Mouse (Mus musculus) v-Abl transformed pro-B cells (cell line): ENCODE measurements around the gene Ndufb8.

ENCODE experiments used
- in situ Hi-C, 2 experiments: fragments of 400-800 bp; cut with MboI; formaldehyde crosslinking; loops; one replicate each; pipeline ENCODE4 v1.15.1; 2025; ENCODE audit not compliant: unreplicated experiment in 2 of 2

Gene Ndufb8

GRCm38 (mm10) chr19:44554861-44555590 lies at the start of gene Ndufb8:
Gene Ndufb8 (minus strand): TSS chr19:44555440.
- in situ Hi-C loops = no loop called here

- in situ Hi-C loops = loop anchor here in 1 of 2 experiments (25.0 kb wide), 1 partner anchor 443 kb away; the partner anchor contains the start of genes Pdzd7 and Sfxn3
Observed at GRCm38 (mm10) chr19:44594180-44594579, 38.9 kb upstream of the Ndufb8 start.

- in situ Hi-C loops = loop anchor here in 1 of 2 experiments (25.0 kb wide), 1 partner anchor 446 kb away; the partner anchor contains the start of genes Pdzd7 and Sfxn3
Observed at GRCm38 (mm10) chr19:44591638-44592037, 36.4 kb upstream of the Ndufb8 start.

GRCm38 (mm10) chr19:44590992-44591391 lies 35.8 kb upstream of the Ndufb8 start:
- in situ Hi-C loops = loop anchor here in 1 of 2 experiments (25.0 kb wide), 1 partner anchor 446 kb away; the partner anchor contains the start of genes Pdzd7 and Sfxn3

GRCm38 (mm10) chr19:44589591-44590223 lies 34.5 kb upstream of the Ndufb8 start:
- in situ Hi-C loops = loop anchor here (10.0 to 25.0 kb wide), 3 partner anchors 165 to 448 kb away; partner anchors contain the start of genes Pax2 (in 1 of the 2), Pdzd7 (in 1 of the 2) and Sfxn3 (in 1 of the 2)

DNA sequence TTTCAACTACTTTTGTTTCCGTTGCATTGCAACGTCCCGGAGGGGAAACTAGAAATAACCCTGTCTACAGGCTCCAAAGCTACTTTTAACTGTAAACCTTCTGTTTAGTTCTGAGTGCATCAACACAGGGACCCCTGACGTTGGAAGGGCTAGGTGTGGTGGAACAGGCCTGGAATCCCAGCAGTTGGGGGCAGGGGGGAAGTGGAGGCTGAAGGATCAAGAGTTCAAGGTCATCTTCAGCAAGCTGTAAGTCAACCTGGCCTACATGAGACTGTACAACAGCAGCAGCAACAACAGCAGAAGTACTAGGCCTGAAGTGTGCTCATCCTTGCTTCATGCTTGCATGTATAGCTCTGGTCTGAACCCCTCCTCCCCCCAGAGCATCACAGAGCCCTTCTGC lies 32.8 kb upstream of the Ndufb8 start:
- in situ Hi-C loops = loop anchor here (10.0 to 25.0 kb wide), 3 partner anchors 167 to 449 kb away; partner anchors contain the start of genes Pax2 (in 1 of the 2), Pdzd7 (in 1 of the 2) and Sfxn3 (in 1 of the 2)

GRCm38 (mm10) chr19:44582638-44583309 lies 27.5 kb upstream of the Ndufb8 start:
- in situ Hi-C loops = loop anchor here (5.0 to 25.0 kb wide), 4 partner anchors 172 to 455 kb away; partner anchors contain the start of genes Pax2 (in 1 of the 2), Pdzd7 (in 1 of the 2) and Sfxn3 (in 1 of the 2)

DNA sequence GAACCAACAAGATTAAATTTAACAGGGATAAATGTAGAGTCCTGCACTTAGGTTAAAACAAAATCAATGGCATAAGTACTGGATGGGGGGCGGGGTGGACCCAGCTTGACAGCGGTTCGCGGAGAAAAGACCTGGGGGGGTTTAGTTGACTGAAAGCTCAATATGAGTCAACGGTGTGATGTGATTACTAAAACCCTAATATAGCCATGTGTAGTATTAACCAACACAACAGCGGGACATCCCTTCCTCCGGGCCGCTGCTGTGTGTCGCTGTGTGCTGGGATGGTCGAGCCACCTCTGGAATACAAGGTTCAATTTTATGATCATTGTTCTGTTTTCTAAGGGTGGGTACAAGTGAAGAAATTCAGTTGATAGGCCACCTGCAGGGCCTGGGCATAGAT lies 26.9 kb upstream of the Ndufb8 start:
- in situ Hi-C loops = loop anchor here (5.0 to 25.0 kb wide), 4 partner anchors 173 to 455 kb away; partner anchors contain the start of genes Pax2 (in 1 of the 2), Pdzd7 (in 1 of the 2) and Sfxn3 (in 1 of the 2)

- in situ Hi-C loops = loop anchor here in 1 of 2 experiments (25.0 kb wide), 1 partner anchor 459 kb away; the partner anchor contains the start of genes Pdzd7 and Sfxn3
Observed at GRCm38 (mm10) chr19:44578038-44578437, 22.8 kb upstream of the Ndufb8 start.

DNA sequence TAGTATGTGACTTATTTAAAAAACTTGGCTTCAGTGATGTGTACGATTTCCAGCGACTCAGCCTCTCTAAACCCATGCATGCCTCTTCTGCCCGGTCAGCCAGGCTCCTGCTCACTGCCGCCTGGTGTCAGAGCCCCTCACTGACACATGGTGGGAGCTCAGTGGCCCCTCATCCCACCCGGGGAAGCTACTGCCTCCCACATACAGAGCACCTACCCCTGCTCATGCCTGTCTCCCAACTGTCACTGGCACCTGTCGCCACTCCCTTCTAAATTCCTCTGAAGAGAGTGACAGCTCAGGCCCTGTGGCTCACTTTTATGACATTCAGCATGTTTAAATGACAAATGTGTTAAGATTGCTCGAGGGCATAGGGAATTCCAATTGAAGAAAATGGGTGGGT lies 21.0 kb upstream of the Ndufb8 start:
- in situ Hi-C loops = loop anchor here in 1 of 2 experiments (25.0 kb wide), 1 partner anchor 461 kb away; the partner anchor contains the start of genes Pdzd7 and Sfxn3

DNA sequence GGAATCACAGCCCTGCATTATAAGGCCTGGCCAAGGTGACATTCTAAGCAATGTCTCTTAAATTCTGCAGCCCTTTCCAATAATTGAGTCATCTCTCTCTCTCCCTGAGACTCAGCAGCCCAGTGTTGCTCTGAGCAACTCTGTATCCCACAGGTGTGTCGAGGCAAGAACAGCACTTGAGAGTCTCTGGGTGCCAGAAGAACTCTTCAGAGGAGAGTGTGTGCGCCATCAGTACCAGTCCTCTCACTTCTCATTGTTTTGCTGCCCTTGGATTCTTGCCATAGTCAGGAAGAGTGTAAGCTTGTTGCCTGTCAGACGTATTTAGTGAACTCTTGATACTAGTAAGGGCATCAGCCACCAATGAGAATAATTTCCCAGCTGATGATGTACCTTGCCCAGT lies 12.5 kb upstream of the Ndufb8 start:
- in situ Hi-C loops = no loop called here

DNA sequence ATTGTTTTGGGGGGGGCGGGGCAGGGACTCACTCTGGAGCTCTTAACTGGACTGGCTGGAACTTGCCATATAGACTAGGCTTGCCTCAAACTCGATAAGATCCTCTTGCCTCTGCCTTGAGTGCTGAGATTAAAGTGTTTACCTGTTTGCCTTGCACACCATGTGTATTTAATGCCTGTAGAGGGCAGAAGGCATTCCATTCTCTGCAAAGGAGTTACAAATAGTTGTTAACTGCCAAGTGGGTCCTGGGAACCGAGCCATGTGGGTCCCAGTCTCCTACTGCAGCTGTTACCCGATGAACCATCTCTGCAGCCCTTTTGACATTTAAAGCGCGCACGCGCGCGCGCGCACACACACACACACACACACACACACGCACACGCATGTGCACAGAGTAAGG lies 8.8 kb upstream of the Ndufb8 start:
- in situ Hi-C loops = no loop called here

DNA sequence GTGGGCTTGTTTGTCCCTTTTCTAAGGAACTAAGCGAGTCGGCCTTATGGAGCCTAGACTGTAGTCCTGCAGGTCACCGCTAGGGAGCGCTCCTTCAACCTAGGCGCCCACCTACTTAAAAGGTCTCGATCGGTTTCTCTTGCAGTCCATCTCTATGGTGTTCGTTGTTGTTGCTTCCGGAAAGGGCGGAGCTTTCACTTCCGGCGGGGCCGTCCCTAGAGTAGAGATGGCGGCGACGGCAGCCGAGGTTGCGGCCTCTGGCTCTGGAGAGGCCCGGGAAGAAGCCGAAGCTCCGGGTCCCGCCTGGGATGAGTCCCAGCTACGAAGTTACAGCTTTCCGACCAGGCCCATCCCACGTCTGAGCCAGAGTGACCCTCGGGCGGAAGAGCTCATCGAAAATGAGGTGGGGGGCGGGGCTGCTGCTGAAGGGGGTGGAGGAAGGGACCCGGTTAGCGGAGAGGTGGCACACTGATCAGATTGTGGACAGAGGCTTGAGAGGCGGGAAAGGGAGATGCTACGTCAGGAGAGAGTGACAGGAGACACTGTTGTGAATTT lies 7.5 kb upstream of the Ndufb8 start, which contains the start of gene Hif1an:
TSS of gene Hif1an (plus strand) at position 199 of the 555 bp plus-strand sequence.
- in situ Hi-C loops = no loop called here

DNA sequence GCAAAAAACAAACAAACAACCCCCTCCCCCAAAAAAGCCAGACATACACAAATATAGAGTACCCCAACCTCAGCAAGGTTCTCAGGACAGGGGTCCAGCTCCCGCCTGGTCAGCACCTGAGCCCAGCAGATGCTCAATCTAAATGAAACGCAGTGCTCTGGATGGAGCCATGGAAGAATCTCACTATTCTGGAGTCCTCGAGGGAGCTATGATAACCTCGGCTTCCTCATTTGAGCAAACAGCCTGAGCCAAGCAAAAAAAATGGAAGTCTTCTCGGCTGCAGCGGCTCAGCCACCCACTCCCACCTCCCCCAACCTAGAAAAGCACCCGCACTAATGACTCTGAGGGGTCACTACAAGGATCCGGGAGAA lies 765 bp downstream of the Ndufb8 start:
- in situ Hi-C loops = no loop called here

GRCm38 (mm10) chr19:44553286-44553685 lies 2.0 kb downstream of the Ndufb8 start:
- in situ Hi-C loops = no loop called here

GRCm38 (mm10) chr19:44552731-44553130 lies 2.5 kb downstream of the Ndufb8 start, which contains the start of gene Gm20538:
Gene Gm20538 (minus strand): TSS chr19:44552831.
- in situ Hi-C loops = no loop called here

GRCm38 (mm10) chr19:44545321-44546041 lies 9.8 kb downstream of the Ndufb8 start, which contains the start of gene Sec31b:
Gene Sec31b (minus strand): TSS chr19:44545864.
- in situ Hi-C loops = loop anchor here in 1 of 2 experiments (5.0 to 10.0 kb wide), 2 partner anchors 71 to 183 kb away; no protein-coding TSS in a partner anchor

DNA sequence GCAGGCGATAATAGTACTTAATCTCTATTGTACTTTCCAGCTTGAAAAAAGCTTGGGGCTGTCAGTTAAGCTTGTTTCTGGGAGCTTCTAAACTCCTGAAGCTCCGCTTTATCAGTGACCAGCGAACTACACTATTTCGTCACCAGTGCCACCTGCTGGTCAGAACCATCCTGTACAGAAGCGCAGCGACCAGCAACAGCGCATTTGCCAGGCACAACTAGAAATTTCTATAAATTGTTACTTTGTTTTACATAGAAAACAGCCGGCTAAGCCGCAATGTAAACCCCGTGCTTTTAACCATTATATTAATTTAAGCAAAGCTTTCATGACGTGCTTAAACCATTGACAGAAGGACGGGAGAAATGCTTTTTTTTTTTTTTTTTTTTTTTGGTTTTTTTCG lies 10.5 kb downstream of the Ndufb8 start:
- in situ Hi-C loops = loop anchor here (5.0 to 10.0 kb wide), 2 partner anchors 70 to 182 kb away; no protein-coding TSS in a partner anchor

GRCm38 (mm10) chr19:44544372-44544771 lies 10.9 kb downstream of the Ndufb8 start:
- in situ Hi-C loops = loop anchor here (5.0 to 10.0 kb wide), 2 partner anchors 70 to 182 kb away; no protein-coding TSS in a partner anchor
